Mouse (Mus musculus) spleen, embryonic (tissue): ENCODE measurements around the gene Rpap3.

ENCODE experiments used
- CTCF ChIA-PET: fragments of 350-600 bp; sonication (Branson Sonifier 250); formaldehyde crosslinking; loops from one replicate; lab custom pipeline; 2022; lab: Charles Lee

Gene Rpap3

GRCm38 (mm10) chr15:97731988-97732387 lies 26.4 kb upstream of the Rpap3 start:
- CTCF ChIA-PET: interaction anchor here (0.6 kb wide), 1 partner anchor 58 kb away, joined by 3 read pairs; no protein-coding TSS in a partner anchor

- CTCF ChIA-PET: no interaction called here
Observed at GRCm38 (mm10) chr15:97731111-97731510, 25.5 kb upstream of the Rpap3 start, which contains the start of gene Endou. Endou (minus strand) TSS chr15:97731339.

- CTCF ChIA-PET: no interaction called here
Observed at GRCm38 (mm10) chr15:97730365-97730764, 24.7 kb upstream of the Rpap3 start.

- CTCF ChIA-PET: no interaction called here
Observed at GRCm38 (mm10) chr15:97728804-97729203, 23.2 kb upstream of the Rpap3 start.

GRCm38 (mm10) chr15:97728394-97728793 lies 22.8 kb upstream of the Rpap3 start:
- CTCF ChIA-PET: no interaction called here

GRCm38 (mm10) chr15:97727520-97727919 lies 21.9 kb upstream of the Rpap3 start:
- CTCF ChIA-PET: interaction anchor here (0.9 kb wide), 1 partner anchor 17 kb away, joined by 3 read pairs; no protein-coding TSS in a partner anchor

- CTCF ChIA-PET: interaction anchor here (0.9 kb wide), 1 partner anchor 17 kb away, joined by 3 read pairs; no protein-coding TSS in a partner anchor
Observed at GRCm38 (mm10) chr15:97727048-97727447, 21.4 kb upstream of the Rpap3 start.

GRCm38 (mm10) chr15:97726310-97726709 lies 20.7 kb upstream of the Rpap3 start:
- CTCF ChIA-PET: no interaction called here

- CTCF ChIA-PET: no interaction called here
Observed at GRCm38 (mm10) chr15:97725198-97725785, 19.7 kb upstream of the Rpap3 start.

- CTCF ChIA-PET: no interaction called here
Observed at GRCm38 (mm10) chr15:97724346-97725197, 18.9 kb upstream of the Rpap3 start.

- CTCF ChIA-PET: no interaction called here
Observed at GRCm38 (mm10) chr15:97723536-97724345, 18.1 kb upstream of the Rpap3 start.

GRCm38 (mm10) chr15:97721008-97721701 lies 15.5 kb upstream of the Rpap3 start:
- CTCF ChIA-PET: interaction anchor here (0.5 to 2.5 kb wide), 2 partner anchors 47 to 86 kb away, joined by 3 to 7 read pairs; partner anchors contain the start of gene Rapgef3

- CTCF ChIA-PET: interaction anchor here (0.6 to 2.5 kb wide), 3 partner anchors 48 to 248 kb away, joined by 3 to 7 read pairs (median 4); partner anchors contain the start of gene Rapgef3
Observed at GRCm38 (mm10) chr15:97720026-97720675, 14.5 kb upstream of the Rpap3 start.

- CTCF ChIA-PET: interaction anchor here (1.5 to 2.5 kb wide), 2 partner anchors 48 to 50 kb away, joined by 3 to 7 read pairs; partner anchors contain the start of gene Rapgef3
Observed at GRCm38 (mm10) chr15:97719494-97719893, 13.9 kb upstream of the Rpap3 start.

- CTCF ChIA-PET: interaction anchor here (0.6 to 2.5 kb wide), 6 partner anchors 12 to 362 kb away, joined by 3 to 9 read pairs (median 4); partner anchors contain the start of gene Rapgef3
Observed at GRCm38 (mm10) chr15:97718535-97719155, 13.0 kb upstream of the Rpap3 start.

GRCm38 (mm10) chr15:97717861-97718534 lies 12.4 kb upstream of the Rpap3 start:
- CTCF ChIA-PET: interaction anchor here (0.6 to 2.4 kb wide), 4 partner anchors 12 to 362 kb away, joined by 3 to 9 read pairs (median 3); no protein-coding TSS in a partner anchor

GRCm38 (mm10) chr15:97716782-97717181 lies 11.2 kb upstream of the Rpap3 start:
- CTCF ChIA-PET: interaction anchor here (0.6 to 2.4 kb wide), 2 partner anchors 59 to 102 kb away, joined by 3 to 9 read pairs; no protein-coding TSS in a partner anchor

- CTCF ChIA-PET: no interaction called here
Observed at GRCm38 (mm10) chr15:97715734-97716133, 10.1 kb upstream of the Rpap3 start.

GRCm38 (mm10) chr15:97715083-97715482 lies 9.5 kb upstream of the Rpap3 start:
- CTCF ChIA-PET: no interaction called here
